Mouse (Mus musculus) hindbrain, embryonic 11.5 days (tissue): ENCODE results near the gene Ccdc171. TPM values are rescaled to one million over a fixed set of nuclear protein-coding genes. Genes with fewer than 3 reads are reported as not detected.
"Not testable (repeated sequence)": the region's sequence is repeated elsewhere in the genome, so short reads cannot be mapped to it uniquely, and the experiment has no call there.

Experiments
- ATAC-seq: fragments of 200-750 bp; cut with Nextera tagmentation; 2 replicates; pipeline ENCODE4 v1.8.0; 2017; ENCODE audit warnings: mild to moderate bottlenecking, moderate TSS enrichment, moderate library complexity; ENCODE audit not compliant: low FRiP score
- DNase-seq: peaks from one replicate; pipeline ENCODE4 v3.0.0-alpha.2; 2015; ENCODE audit warnings: low spot score
- H3K27ac ChIP-seq: fragments of 300-500 bp; sonication (generic); 2 replicates; pipeline ENCODE4 v1.5.1; 2014; ENCODE audit warnings: mild to moderate bottlenecking, low read depth, low read length
- H3K27me3 ChIP-seq: fragments of 300-500 bp; sonication (generic); 2 replicates; pipeline ENCODE4 v1.6.1; 2014; ENCODE audit warnings: mild to moderate bottlenecking, low read length, moderate library complexity, mixed read lengths; ENCODE audit not compliant: control insufficient read depth, insufficient read depth
- H3K36me3 ChIP-seq: fragments of 300-500 bp; sonication (generic); 2 replicates; pipeline ENCODE4 v1.6.1; 2014; ENCODE audit warnings: mild to moderate bottlenecking, low read length, moderate library complexity, mixed read lengths; ENCODE audit not compliant: control insufficient read depth, insufficient read depth
- H3K4me1 ChIP-seq: fragments of 300-500 bp; sonication (generic); replicated peaks from 2 replicates; pipeline ENCODE4 v1.6.1; 2014; ENCODE audit warnings: low read length, mixed read lengths; ENCODE audit not compliant: control insufficient read depth, insufficient read depth
- H3K4me2 ChIP-seq: fragments of 300-500 bp; sonication (generic); replicated peaks from 2 replicates; pipeline ENCODE4 v1.6.1; 2014; ENCODE audit warnings: mild to moderate bottlenecking, low read depth, low read length
- H3K4me3 ChIP-seq: fragments of 300-500 bp; sonication (generic); 2 replicates; pipeline ENCODE4 v1.5.1; 2014; ENCODE audit warnings: low read depth, low read length
- H3K9ac ChIP-seq: fragments of 300-500 bp; sonication (generic); 2 replicates; pipeline ENCODE4 v1.6.1; 2014; ENCODE audit warnings: low read depth, low read length
- H3K9me3 ChIP-seq: fragments of 300-500 bp; sonication (generic); 2 replicates; pipeline ENCODE4 v1.6.1; 2016; ENCODE audit warnings: low read length; ENCODE audit not compliant: control insufficient read depth
- WGBS: fragments of 180-500 bp; shearing (Covaris S2); extraction: QIAGEN DNeasy Blood & Tissue Kit; methylation state at CpG from one replicate; pipeline ENCODE4 v1.1.7; 2014; 5-methylcytosine and 5-hydroxymethylcytosine counted together
- polyA plus RNA-seq: library from polyadenylated mRNA; unstranded; fragments of >200 nt; fragmentation: Nextera tagmentation; extraction: Ambion mirVana; gene quantifications from 2 replicates; pipeline ENCODE4 v1.2.1, GENCODE M21; 2014

Ccdc171 gene
- polyA plus RNA-seq, 1 experiment from 2014 or later = 4.5 TPM

- Histone ChIP-seq H3K9ac (no peak overlapping the region), H3K27me3 (no peaks in the 10 kb centered on the region), H3K4me2 (no peak overlapping the region), H3K4me3 (no peak overlapping the region), H3K9me3 (no peaks in the 10 kb centered on the region), H3K36me3 (no peaks in the 10 kb centered on the region), H3K4me1 (no peaks in the 10 kb centered on the region), H3K27ac (no peak overlapping the region)
- no peak for ATAC-seq
- no peak for DNase-seq
- WGBS = 90% methylated on average over 9 of the region's 9 CpGs
Observed at GRCm38 (mm10) chr4:83533168-83533911, 8.0 kb downstream of the Ccdc171 start.

DNA sequence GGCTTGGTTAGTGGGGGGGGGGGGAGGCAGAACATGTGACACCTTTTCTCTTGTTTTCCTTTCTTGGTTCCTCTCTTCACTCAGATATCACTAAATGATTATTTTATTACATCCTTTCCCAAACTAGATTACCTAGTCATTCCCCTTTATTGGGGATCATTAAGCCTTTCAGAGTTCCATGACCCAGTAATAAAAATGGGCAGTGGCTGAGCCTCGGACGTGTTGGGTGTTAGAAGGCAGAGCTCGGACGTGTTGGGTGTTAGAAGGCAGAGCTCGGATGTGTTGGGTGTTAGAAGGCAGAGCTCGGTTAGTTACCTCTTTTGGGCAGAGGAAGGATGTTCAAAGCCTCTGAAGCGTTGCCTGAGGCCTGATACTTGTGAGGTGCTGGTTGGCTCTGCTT is 8.7 kb downstream of the Ccdc171 start:
- H3K4me3 ChIP-seq = no peak overlapping the region
- no peaks in the 10 kb centered on the region for H3K36me3 ChIP-seq
- H3K9ac ChIP-seq = no peak overlapping the region
- H3K27ac ChIP-seq = no peak overlapping the region
- ATAC-seq = no peak
- H3K9me3 ChIP-seq = no peaks in the 10 kb centered on the region
- WGBS = 87% methylated on average over 7 of the region's 7 CpGs
- DNase-seq = no peak
- no peaks in the 10 kb centered on the region for H3K27me3 ChIP-seq
- no peaks in the 10 kb centered on the region for H3K4me1 ChIP-seq
- no peak overlapping the region for H3K4me2 ChIP-seq

DNA sequence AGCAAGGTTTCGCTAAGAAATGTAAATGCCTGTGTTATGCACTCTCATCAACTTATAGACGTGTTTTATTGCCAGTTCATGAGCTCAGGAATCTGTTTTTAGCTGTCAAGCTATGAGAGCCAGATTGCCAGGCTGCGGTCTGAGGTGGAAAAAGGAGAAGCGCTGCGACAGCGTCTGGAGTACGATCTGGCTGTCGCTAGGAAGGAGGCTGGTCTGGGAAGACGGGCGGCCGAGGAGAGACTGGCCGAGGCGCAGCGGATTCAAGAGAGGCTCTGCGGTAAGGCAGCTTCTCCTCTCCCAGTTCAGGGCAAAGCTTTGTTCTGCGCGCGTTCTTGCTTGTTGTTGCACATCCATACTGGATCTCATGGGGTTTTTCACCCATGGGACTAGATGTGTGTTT is 24.2 kb downstream of the Ccdc171 start:
- 73% methylated on average over 18 of the region's 18 CpGs for WGBS
- Histone ChIP-seq H3K4me2 (no peak overlapping the region), H3K27ac (no peak overlapping the region), H3K4me3 (no peak overlapping the region), H3K4me1 (no peaks in the 10 kb centered on the region), H3K36me3 (no peaks in the 10 kb centered on the region), H3K9ac (no peak overlapping the region), H3K27me3 (no peaks in the 10 kb centered on the region), H3K9me3 (no peaks in the 10 kb centered on the region)
- DNase-seq = no peak
- ATAC-seq = no peak

GRCm38 (mm10) chr4:83567190-83568113 is 42.1 kb downstream of the Ccdc171 start:
- ATAC-seq (no peak), DNase-seq (peak; percentile 17)
- Histone ChIP-seq H3K4me3 (no peak overlapping the region), H3K27ac (no peak overlapping the region), H3K9me3 (no peaks in the 10 kb centered on the region), H3K4me1 (no peaks in the 10 kb centered on the region), H3K4me2 (no peak overlapping the region), H3K36me3 (no peaks in the 10 kb centered on the region), H3K27me3 (no peaks in the 10 kb centered on the region), H3K9ac (no peak overlapping the region)
- WGBS = 31% methylated on average over 10 of the region's 13 CpGs

GRCm38 (mm10) chr4:83568145-83568544 is 42.8 kb downstream of the Ccdc171 start:
- not testable (repeated sequence) for ATAC-seq, H3K4me1 ChIP-seq, H3K36me3 ChIP-seq, H3K4me2 ChIP-seq, H3K27me3 ChIP-seq, H3K4me3 ChIP-seq, H3K27ac ChIP-seq, DNase-seq, H3K9me3 ChIP-seq, H3K9ac ChIP-seq
- 7% methylated on average over 9 of the region's 9 CpGs for WGBS

DNA sequence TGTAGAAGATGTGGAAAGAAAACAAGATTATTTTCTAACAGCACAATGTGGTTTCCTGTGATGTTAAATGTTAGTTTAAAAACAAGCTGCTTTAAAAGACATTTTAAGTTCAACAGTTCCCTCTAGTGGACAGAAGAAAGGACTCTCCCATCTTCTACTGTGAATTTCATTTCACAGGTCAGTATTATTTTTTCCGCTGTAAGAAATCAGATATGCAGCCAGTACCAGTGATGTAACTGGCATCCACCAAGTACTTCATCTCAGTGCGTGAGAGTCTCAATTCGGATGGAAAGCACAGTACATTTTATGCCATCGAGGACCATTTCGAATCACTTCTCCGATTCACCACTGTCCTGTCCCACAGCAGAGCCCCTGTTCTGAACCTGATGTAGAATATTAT is 45.2 kb downstream of the Ccdc171 start:
- H3K4me3 ChIP-seq = no peak overlapping the region
- no peak overlapping the region for H3K9ac ChIP-seq
- DNase-seq (peak; percentile 23), ATAC-seq (no peak)
- H3K9me3 ChIP-seq = no peaks in the 10 kb centered on the region
- H3K27me3 ChIP-seq = no peaks in the 10 kb centered on the region
- H3K4me2 ChIP-seq = no peak overlapping the region
- H3K36me3 ChIP-seq = no peaks in the 10 kb centered on the region
- WGBS = 70% methylated on average over 6 of the region's 6 CpGs
- no peak overlapping the region for H3K27ac ChIP-seq
- H3K4me1 ChIP-seq = no peaks in the 10 kb centered on the region

- Histone ChIP-seq H3K4me2 (no peak overlapping the region), H3K36me3 (no peaks in the 10 kb centered on the region), H3K4me3 (no peak overlapping the region), H3K27me3 (no peaks in the 10 kb centered on the region), H3K4me1 (no peaks in the 10 kb centered on the region), H3K27ac (no peak overlapping the region), H3K9me3 (no peaks in the 10 kb centered on the region), H3K9ac (no peak overlapping the region)
- no peak for ATAC-seq
- no peak for DNase-seq
- 90% methylated on average over 5 of the region's 5 CpGs for WGBS
Observed at GRCm38 (mm10) chr4:83571033-83571432, 45.7 kb downstream of the Ccdc171 start.

- no peaks in the 10 kb centered on the region for H3K36me3 ChIP-seq
- H3K9me3 ChIP-seq = no peaks in the 10 kb centered on the region
- ATAC-seq (no peak), DNase-seq (no peak)
- H3K4me2 ChIP-seq = no peak overlapping the region
- no peak overlapping the region for H3K9ac ChIP-seq
- no peaks in the 10 kb centered on the region for H3K27me3 ChIP-seq
- no peaks in the 10 kb centered on the region for H3K4me1 ChIP-seq
- H3K27ac ChIP-seq = no peak overlapping the region
- 69% methylated on average over 6 of the region's 6 CpGs for WGBS
- no peak overlapping the region for H3K4me3 ChIP-seq
Observed at GRCm38 (mm10) chr4:83572521-83572920, 47.2 kb downstream of the Ccdc171 start.
